Mouse (Mus musculus) bone marrow, adult 2 months (tissue): ENCODE results near the gene Six3.

ENCODE experiments used
- CTCF ChIP-seq: fragments of 200-500 bp; IDR thresholded peaks from 2 replicates; pipeline ENCODE4 v1.5.1; 2011; ENCODE audit warnings: low read length, control low read depth; ENCODE audit not compliant: control insufficient read depth, insufficient read depth
- POLR2A ChIP-seq: fragments of 200-500 bp; IDR thresholded peaks from 2 replicates; pipeline ENCODE4 v1.6.1; 2011; ENCODE audit warnings: low read depth, mild to moderate bottlenecking, control low read depth, low read length, borderline replicate concordance; ENCODE audit not compliant: control insufficient read depth

- TF ChIP-seq CTCF (no peak), POLR2A (no peak)
Observed at GRCm38 (mm10) chr17:85618359-85619112, 5.1 kb downstream of the Six3 start.
